In genomic region chr7:28432252-28432651, GRCm38 (mm10) we compare ENCODE assay signal across 22 mouse cellular contexts. TPM values are rescaled to one million over a fixed set of nuclear protein-coding genes. Genes with fewer than 3 reads are reported as not detected.
DNase-seq lines count a peak whose midpoint lies in the region; ATAC-seq and TF ChIP-seq lines count a peak whose summit lies in the region.
"Had no signal": no experiment of that assay in that cellular context is flagged by ENCODE, and none has a peak within 500 bp of the region (broad histone marks: within the 10 kb centered on the region; RNA-seq: fewer than 3 reads in every experiment).

No protein-coding gene starts in this region.

- intact Hi-C loops in gastrocnemius, adult 2 months (cut with DNase I): no loop called here
- intact Hi-C loops in gastrocnemius, postnatal 14 days (cut with DNase I; ENCODE audit: low total_unique reads): no loop called here
- intact Hi-C loops in heart, postnatal 14 days (cut with DNase I): no loop called here

- H3K36me3 ChIP-seq in heart, postnatal 0 days (replicated peaks; ENCODE audit: control insufficient read depth, insufficient read depth, low read length): 0 out of 2 replicates have a peak, but pooled peaks cover 3% of the 10 kb centered on the region
- peaks cover 17% of the 10 kb centered on the region; the same call in 1 of the 2 replicates for H3K36me3 ChIP-seq in liver, embryonic 13.5 days
- H3K36me3 ChIP-seq: hindbrain, embryonic 15.5 days had no signal

- no peak for TF ChIP-seq CTCF in gastrocnemius, adult 2 months (IDR thresholded peaks at IDR 0.05)
- TF ChIP-seq CTCF in heart, postnatal 0 days (IDR thresholded peaks at IDR 0.05; ENCODE audit: low read depth): no peak

- H3K27ac ChIP-seq in gastrocnemius, adult 2 months: peak overlapping the region; percentile 24; the same call in 1 of the 2 replicates
- peak overlapping the region; percentile 74 for H3K27ac ChIP-seq in heart, postnatal 0 days (ENCODE audit: low read depth)
- H3K27ac ChIP-seq in liver, embryonic 13.5 days: peak overlapping the region; percentile 87
- H3K27ac ChIP-seq: forebrain, embryonic 12.5 days; hindbrain, embryonic 15.5 days; limb, embryonic 15.5 days; midbrain, embryonic 12.5 days; stomach, postnatal 0 days had no signal

- TF ChIP-seq EP300 in heart, postnatal 0 days (IDR thresholded peaks at IDR 0.05; ENCODE audit: low read depth): no peak

- no peak for DNase-seq in gastrocnemius, adult 2 months
- no peak for DNase-seq in gastrocnemius, postnatal 14 days
- no peak for DNase-seq in heart, postnatal 0 days (ENCODE audit: low spot score)
- no peak for DNase-seq in heart, postnatal 14 days
- peak; percentile 31 for DNase-seq in liver, embryonic 13.5 days
- DNase-seq in natural killer cell, adult 2 months (ENCODE audit: low spot score in 2 of 2): no peak
- DNase-seq: adrenal gland, postnatal 25 days; cerebellum, adult 11-12 months; cerebellum, postnatal 10 days; heart, adult 11 months; kidney, adult 8-10 months; kidney, postnatal 10 days; left cerebral cortex, postnatal 4 days; right cerebral cortex, postnatal 14 days; thymus, adult 2 months had no signal

- no peaks in the 10 kb centered on the region for H3K27me3 ChIP-seq in heart, postnatal 0 days (ENCODE audit: control insufficient read depth, insufficient read depth, low read length)
- no peaks in the 10 kb centered on the region for H3K27me3 ChIP-seq in liver, embryonic 13.5 days
- H3K27me3 ChIP-seq: forebrain, embryonic 12.5 days; hindbrain, embryonic 15.5 days; limb, embryonic 15.5 days; midbrain, embryonic 12.5 days had no signal

- peaks cover 67% of the 10 kb centered on the region for H3K4me1 ChIP-seq in heart, postnatal 0 days (ENCODE audit: control insufficient read depth, insufficient read depth)
- peaks cover 69% of the 10 kb centered on the region for H3K4me1 ChIP-seq in liver, embryonic 13.5 days (replicated peaks)

- no peak overlapping the region for H3K4me3 ChIP-seq in gastrocnemius, adult 2 months
- H3K4me3 ChIP-seq in heart, postnatal 0 days (ENCODE audit: low read depth, low read length): no peak overlapping the region
- H3K4me3 ChIP-seq in liver, embryonic 13.5 days (replicated peaks): peak overlapping the region; percentile 81
- H3K4me3 ChIP-seq: forebrain, embryonic 12.5 days; hindbrain, embryonic 15.5 days; limb, embryonic 15.5 days; midbrain, embryonic 12.5 days had no signal

- H3K9me3 ChIP-seq in heart, postnatal 0 days (replicated peaks; ENCODE audit: control insufficient read depth, low read length): no peaks in the 10 kb centered on the region
- no peaks in the 10 kb centered on the region for H3K9me3 ChIP-seq in liver, embryonic 13.5 days (replicated peaks)
- H3K9me3 ChIP-seq: forebrain, embryonic 12.5 days; hindbrain, embryonic 15.5 days; limb, embryonic 15.5 days; midbrain, embryonic 12.5 days had no signal

- H3K9ac ChIP-seq in heart, postnatal 0 days (replicated peaks; ENCODE audit: low read depth, low read length): peak overlapping the region; percentile 18; the same call in 1 of the 2 replicates
- H3K9ac ChIP-seq in liver, embryonic 13.5 days: peak overlapping the region; percentile 95
- H3K9ac ChIP-seq: forebrain, embryonic 12.5 days; hindbrain, embryonic 15.5 days; limb, embryonic 15.5 days; midbrain, embryonic 12.5 days had no signal

- no peak for ATAC-seq in heart, postnatal 0 days (ENCODE audit: insufficient read depth, low read depth)
- peak; percentile 13 for ATAC-seq in liver, embryonic 13.5 days (ENCODE audit: low read depth)
- no peak for ATAC-seq in granulocyte monocyte progenitor cell, adult 5-6 weeks (replicated peaks; ENCODE audit: poor library complexity, severe bottlenecking)
- ATAC-seq: CD4-positive, CD25-positive, alpha-beta regulatory T cell, adult 4 months had no signal

- 48% methylated on average over 2 of the region's 2 CpGs for WGBS in heart, postnatal 0 days
- WGBS in liver, embryonic 13.5 days (ENCODE audit: insufficient replicate concordance): 26% methylated on average over 2 of the region's 2 CpGs

- H3K4me2 ChIP-seq in heart, postnatal 0 days (ENCODE audit: low read depth, low read length): peak overlapping the region; percentile 24
- peak overlapping the region; percentile 86 for H3K4me2 ChIP-seq in liver, embryonic 13.5 days
- H3K4me2 ChIP-seq: forebrain, embryonic 12.5 days; hindbrain, embryonic 15.5 days; limb, embryonic 15.5 days; midbrain, embryonic 12.5 days had no signal

RNA-seq across cellular contexts. Expression of gene Gmfg, which starts 5.0 kb away (rescaled TPM):
- 1 to 10 TPM; 2.1 to 2.4 TPM for total RNA-seq in gastrocnemius, adult 2 months (2021)
- total RNA-seq in gastrocnemius, postnatal 14 days (2021): 1 to 10 TPM; 5.3 to 5.9 TPM
- total RNA-seq in heart, postnatal 0 days (2014; rRNA removed; ENCODE audit: low replicate concordance): 1.5 and 3.0 TPM in 2 replicates
- polyA plus RNA-seq in heart, postnatal 0 days (2015; fragmentation: Nextera tagmentation; extraction: Ambion mirVana): 8.9 and 9.8 TPM in 2 replicates
- 10 to 100 TPM in 1 of 2 experiments, 1 to 10 TPM in 1; 8.1 to 18.8 TPM for total RNA-seq in heart, postnatal 14 days (2021)
- 32.1 and 32.9 TPM in 2 replicates for polyA plus RNA-seq in liver, embryonic 13.5 days (2015; fragmentation: Nextera tagmentation; extraction: Ambion mirVana)
- 420 and 510 TPM in 2 replicates for total RNA-seq in granulocyte monocyte progenitor cell, adult 5-6 weeks (2014; fragmentation: Nextera tagmentation)
- total RNA-seq in granulocyte monocyte progenitor cell, adult 5-6 weeks (2017): 682 and 721 TPM in 2 replicates

RNA-seq across cellular contexts. Expression of gene Lrfn1, which starts 19.5 kb away (rescaled TPM):
- under 1 TPM; 0.14 to 0.18 TPM for total RNA-seq in gastrocnemius, adult 2 months (2021)
- total RNA-seq in gastrocnemius, postnatal 14 days (2021): 1 to 10 TPM; 1.2 to 1.4 TPM
- total RNA-seq in heart, postnatal 0 days (2014; rRNA removed; ENCODE audit: low replicate concordance): 1.4 and 3.9 TPM in 2 replicates
- polyA plus RNA-seq in heart, postnatal 0 days (2015; fragmentation: Nextera tagmentation; extraction: Ambion mirVana): 0.31 and 0.55 TPM in 2 replicates
- total RNA-seq in heart, postnatal 14 days (2021): 1 to 10 TPM in 1 of 2 experiments, under 1 TPM in 1; 0.69 to 1.1 TPM
- 0.15 and 0.36 TPM in 2 replicates for polyA plus RNA-seq in liver, embryonic 13.5 days (2015; fragmentation: Nextera tagmentation; extraction: Ambion mirVana)
- total RNA-seq in granulocyte monocyte progenitor cell, adult 5-6 weeks (2014; fragmentation: Nextera tagmentation): 0.80 and 1.7 TPM in 2 replicates
- 0.36 and 0.52 TPM in 2 replicates for total RNA-seq in granulocyte monocyte progenitor cell, adult 5-6 weeks (2017)
- polyA plus RNA-seq: CD4-positive, CD25-positive, alpha-beta regulatory T cell, adult 4 months had no signal

RNA-seq across cellular contexts. Expression of gene Paf1, which starts 39.5 kb away (rescaled TPM):
- total RNA-seq in gastrocnemius, adult 2 months (2021): 10 to 100 TPM; 31.0 to 35.0 TPM
- total RNA-seq in gastrocnemius, postnatal 14 days (2021): 10 to 100 TPM; 32.9 to 34.8 TPM
- total RNA-seq in heart, postnatal 0 days (2014; rRNA removed; ENCODE audit: low replicate concordance): 29.8 and 66.1 TPM in 2 replicates
- polyA plus RNA-seq in heart, postnatal 0 days (2015; fragmentation: Nextera tagmentation; extraction: Ambion mirVana): 54.2 and 56.5 TPM in 2 replicates
- 10 to 100 TPM; 46.2 to 47.7 TPM for total RNA-seq in heart, postnatal 14 days (2021)
- polyA plus RNA-seq in liver, embryonic 13.5 days (2015; fragmentation: Nextera tagmentation; extraction: Ambion mirVana): 30.7 and 33.4 TPM in 2 replicates
- total RNA-seq in granulocyte monocyte progenitor cell, adult 5-6 weeks (2014; fragmentation: Nextera tagmentation): 97.6 and 111 TPM in 2 replicates
- total RNA-seq in granulocyte monocyte progenitor cell, adult 5-6 weeks (2017): 136 and 170 TPM in 2 replicates

RNA-seq across cellular contexts. Expression of gene Med29, which starts 39.7 kb away (rescaled TPM):
- 10 to 100 TPM; 22.1 to 28.3 TPM for total RNA-seq in gastrocnemius, adult 2 months (2021)
- total RNA-seq in gastrocnemius, postnatal 14 days (2021): 10 to 100 TPM; 20.7 to 20.9 TPM
- 42.1 and 51.4 TPM in 2 replicates for total RNA-seq in heart, postnatal 0 days (2014; rRNA removed; ENCODE audit: low replicate concordance)
- 44.1 and 45.8 TPM in 2 replicates for polyA plus RNA-seq in heart, postnatal 0 days (2015; fragmentation: Nextera tagmentation; extraction: Ambion mirVana)
- total RNA-seq in heart, postnatal 14 days (2021): 10 to 100 TPM; 18.4 to 19.9 TPM
- 28.1 and 31.8 TPM in 2 replicates for polyA plus RNA-seq in liver, embryonic 13.5 days (2015; fragmentation: Nextera tagmentation; extraction: Ambion mirVana)
- total RNA-seq in granulocyte monocyte progenitor cell, adult 5-6 weeks (2014; fragmentation: Nextera tagmentation): 19.2 and 25.5 TPM in 2 replicates
- 16.7 and 18.5 TPM in 2 replicates for total RNA-seq in granulocyte monocyte progenitor cell, adult 5-6 weeks (2017)

RNA-seq across cellular contexts. Expression of gene Zfp36, which starts 52.2 kb away (rescaled TPM):
- 10 to 100 TPM; 10.0 to 36.7 TPM for total RNA-seq in gastrocnemius, adult 2 months (2021)
- 10 to 100 TPM in 1 of 2 experiments, 1 to 10 TPM in 1; 5.9 to 11.6 TPM for total RNA-seq in gastrocnemius, postnatal 14 days (2021)
- 10.8 and 19.2 TPM in 2 replicates for total RNA-seq in heart, postnatal 0 days (2014; rRNA removed; ENCODE audit: low replicate concordance)
- 12.5 and 13.6 TPM in 2 replicates for polyA plus RNA-seq in heart, postnatal 0 days (2015; fragmentation: Nextera tagmentation; extraction: Ambion mirVana)
- 10 to 100 TPM; 25.7 to 27.6 TPM for total RNA-seq in heart, postnatal 14 days (2021)
- 4.7 and 6.3 TPM in 2 replicates for polyA plus RNA-seq in liver, embryonic 13.5 days (2015; fragmentation: Nextera tagmentation; extraction: Ambion mirVana)
- 37.1 and 55.8 TPM in 2 replicates for total RNA-seq in granulocyte monocyte progenitor cell, adult 5-6 weeks (2014; fragmentation: Nextera tagmentation)
- 30.8 and 41.3 TPM in 2 replicates for total RNA-seq in granulocyte monocyte progenitor cell, adult 5-6 weeks (2017)

Comparison
In these comparisons a context has a peak if more than half of its experiments do, and no peak if none do; other contexts are left out.
1. H3K27ac ChIP-seq: peak in every context shown above with its lines; median percentile 87 in liver, embryonic 13.5 days; 74 in heart, postnatal 0 days; 24 in gastrocnemius, adult 2 months.
2. RNA of gene Gmfg, which starts 5.0 kb away (total RNA-seq): 420 to 721 TPM in granulocyte monocyte progenitor cell, adult 5-6 weeks; 8.1 to 18.8 TPM in heart, postnatal 14 days, 5.3 to 5.9 TPM in gastrocnemius, postnatal 14 days, 2.1 to 2.4 TPM in gastrocnemius, adult 2 months and 1.5 to 3.0 TPM in heart, postnatal 0 days; every median in the first group is over 10 times any median in the second.